Mouse (Mus musculus) thymus, adult 2 months (tissue): Measurements from ENCODE around the gene Abcf2.

Source experiments
- CTCF ChIP-seq: fragments of 200-500 bp; IDR thresholded peaks from 2 replicates; pipeline ENCODE4 v1.5.1; 2012; ENCODE audit warnings: mild to moderate bottlenecking, control low read depth, low read length, moderate library complexity, borderline replicate concordance; ENCODE audit not compliant: control insufficient read depth, poor library complexity, insufficient read depth; ENCODE audit errors: extremely low read depth
- POLR2A ChIP-seq: fragments of 200-500 bp; IDR thresholded peaks from 2 replicates; pipeline ENCODE4 v1.6.1; 2012; ENCODE audit warnings: mild to moderate bottlenecking, low read length, control low read depth, moderate library complexity; ENCODE audit not compliant: control insufficient read depth, poor library complexity, insufficient read depth; ENCODE audit errors: extremely low read depth

DNA sequence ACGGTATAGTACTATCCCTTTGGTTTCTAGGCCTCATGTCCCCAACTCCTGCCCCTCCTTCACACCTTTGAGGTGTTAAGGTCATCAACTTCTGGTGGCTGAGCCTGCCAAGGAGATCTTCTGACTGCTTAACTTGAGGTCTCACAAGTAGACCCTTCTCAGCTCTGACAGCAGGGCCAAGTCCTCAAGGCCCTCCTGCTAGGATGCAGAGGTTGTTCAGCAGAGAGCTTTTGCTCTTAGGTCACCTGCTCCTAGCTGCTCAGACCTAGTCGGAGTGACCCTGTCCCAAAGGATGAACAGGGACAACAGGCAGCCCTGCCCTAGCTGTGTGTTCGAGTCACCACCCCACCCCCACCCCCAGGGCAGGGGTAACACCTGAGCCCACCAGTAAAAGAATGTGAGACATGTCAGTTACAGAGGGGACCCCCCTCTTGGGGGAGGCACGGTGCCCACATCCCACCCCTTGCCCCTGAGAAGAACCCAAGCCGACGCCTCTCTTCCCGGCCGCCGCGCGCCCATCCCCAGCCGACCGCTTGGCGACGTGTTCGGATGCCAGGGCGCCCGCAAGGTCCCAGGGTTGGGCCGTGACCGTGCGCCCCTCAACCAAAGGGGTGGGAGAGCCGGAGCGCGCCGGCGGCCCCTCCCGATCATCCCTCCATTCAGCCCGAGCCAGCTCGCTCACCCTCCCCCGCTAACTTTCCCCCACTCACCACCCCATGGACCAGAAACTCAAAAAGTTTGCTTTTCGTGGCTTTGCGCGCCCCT lies 24.0 kb upstream of the Abcf2 start:
- TF ChIP-seq POLR2A (no peak), CTCF (no peak)
